Mouse (Mus musculus): ENCODE data around the gene A030014E15Rik. TPM values are rescaled to one million over a fixed set of nuclear protein-coding genes. Genes with fewer than 3 reads are reported as not detected.
"Not testable (repeated sequence)": the region's sequence is repeated elsewhere in the genome, so short reads cannot be mapped to it uniquely, and the experiment has no call there.

Gene A030014E15Rik
- not detected for total RNA-seq (2021)
- long read RNA-seq, experiment 1 = 0 reads
- long read RNA-seq, experiment 2 = 0 reads

- intact Hi-C loops (cut with DNase I; ENCODE audit: low total_unique reads) = no loop called here
- DNase-seq = no peak
Measured at GRCm38 (mm10) chr1:82924650-82925049, at the start of gene A030014E15Rik. TSS of gene A030014E15Rik (plus strand) at chr1:82924917.

GRCm38 (mm10) chr1:82879172-82879571 lies 45.5 kb upstream of the A030014E15Rik start:
- DNase-seq = no peak
- intact Hi-C loops (cut with DNase I; ENCODE audit: low total_unique reads) = no loop called here

- intact Hi-C loops (cut with DNase I; ENCODE audit: low total_unique reads) = no loop called here
- no peak for DNase-seq
Measured at GRCm38 (mm10) chr1:82880196-82880595, 44.5 kb upstream of the A030014E15Rik start.

GRCm38 (mm10) chr1:82893269-82893668 lies 31.4 kb upstream of the A030014E15Rik start:
- DNase-seq = no peak
- intact Hi-C loops (cut with DNase I; ENCODE audit: low total_unique reads) = no loop called here

- DNase-seq = no peak
- intact Hi-C loops (cut with DNase I; ENCODE audit: low total_unique reads) = no loop called here
Measured at GRCm38 (mm10) chr1:82900567-82900966, 24.1 kb upstream of the A030014E15Rik start.

GRCm38 (mm10) chr1:82901201-82901600 lies 23.5 kb upstream of the A030014E15Rik start:
- no peak for DNase-seq
- intact Hi-C loops (cut with DNase I; ENCODE audit: low total_unique reads) = no loop called here

- intact Hi-C loops (cut with DNase I; ENCODE audit: low total_unique reads) = no loop called here
- no peak for DNase-seq
Measured at GRCm38 (mm10) chr1:82905886-82906285, 18.8 kb upstream of the A030014E15Rik start.

- intact Hi-C loops (cut with DNase I; ENCODE audit: low total_unique reads) = no loop called here
Measured at GRCm38 (mm10) chr1:82913025-82913424, 11.7 kb upstream of the A030014E15Rik start, which contains the start of gene A030005L19Rik. TSS of gene A030005L19Rik (plus strand) at chr1:82913325.

GRCm38 (mm10) chr1:82913434-82913833 lies 11.3 kb upstream of the A030014E15Rik start:
- intact Hi-C loops (cut with DNase I; ENCODE audit: low total_unique reads); DNase-seq: not testable (repeated sequence)

More at GRCm38 (mm10) chr1:82913025-82913424, 11.7 kb upstream of the A030014E15Rik start, which contains the start of gene A030005L19Rik:
- DNase-seq = no peak

GRCm38 (mm10) chr1:82930558-82930957 lies 5.8 kb downstream of the A030014E15Rik start:
- DNase-seq; intact Hi-C loops (cut with DNase I; ENCODE audit: low total_unique reads): not testable (repeated sequence)

- intact Hi-C loops (cut with DNase I; ENCODE audit: low total_unique reads); DNase-seq: not testable (repeated sequence)
Measured at GRCm38 (mm10) chr1:82931326-82931725, 6.6 kb downstream of the A030014E15Rik start, which contains the start of gene Gm6217. TSS of gene Gm6217 (minus strand) at chr1:82931399.

GRCm38 (mm10) chr1:82938666-82939065 lies 13.9 kb downstream of the A030014E15Rik start:
- no peak for DNase-seq
- intact Hi-C loops (cut with DNase I; ENCODE audit: low total_unique reads) = no loop called here

GRCm38 (mm10) chr1:82942505-82942904 lies 17.8 kb downstream of the A030014E15Rik start:
- intact Hi-C loops (cut with DNase I; ENCODE audit: low total_unique reads); DNase-seq: not testable (repeated sequence)

GRCm38 (mm10) chr1:82943295-82943694 lies 18.6 kb downstream of the A030014E15Rik start, which contains the start of gene A030003K21Rik:
TSS of gene A030003K21Rik (minus strand) at chr1:82943388.
- DNase-seq; intact Hi-C loops (cut with DNase I; ENCODE audit: low total_unique reads): not testable (repeated sequence)

- intact Hi-C loops (cut with DNase I; ENCODE audit: low total_unique reads); DNase-seq: not testable (repeated sequence)
Measured at GRCm38 (mm10) chr1:82946029-82946428, 21.3 kb downstream of the A030014E15Rik start.

GRCm38 (mm10) chr1:82948601-82949000 lies 23.9 kb downstream of the A030014E15Rik start:
- DNase-seq = no peak
- intact Hi-C loops (cut with DNase I; ENCODE audit: low total_unique reads) = no loop called here

GRCm38 (mm10) chr1:82955913-82956312 lies 31.2 kb downstream of the A030014E15Rik start, which contains the start of gene Gm7544:
TSS of gene Gm7544 (minus strand) at chr1:82956013.
- DNase-seq; intact Hi-C loops (cut with DNase I; ENCODE audit: low total_unique reads): not testable (repeated sequence)

GRCm38 (mm10) chr1:82959870-82960385 lies 35.2 kb downstream of the A030014E15Rik start, which contains the start of gene Gm47955:
TSS of gene Gm47955 (plus strand) at chr1:82960286.
- DNase-seq = no peak
- intact Hi-C loops (cut with DNase I; ENCODE audit: low total_unique reads) = no loop called here

- DNase-seq = no peak
- intact Hi-C loops (cut with DNase I; ENCODE audit: low total_unique reads) = no loop called here
Measured at GRCm38 (mm10) chr1:82966413-82966812, 41.7 kb downstream of the A030014E15Rik start.

GRCm38 (mm10) chr1:82972046-82972445 lies 47.3 kb downstream of the A030014E15Rik start:
- intact Hi-C loops (cut with DNase I; ENCODE audit: low total_unique reads) = no loop called here
- DNase-seq = no peak

GRCm38 (mm10) chr1:82973244-82973643 lies 48.5 kb downstream of the A030014E15Rik start:
- DNase-seq = no peak
- intact Hi-C loops (cut with DNase I; ENCODE audit: low total_unique reads) = no loop called here
